ENCODE assay signal across 8 mouse cellular contexts in genomic region chr19:25671681-25672080, GRCm38 (mm10). TPM values are rescaled to one million over a fixed set of nuclear protein-coding genes. Genes with fewer than 3 reads are reported as not detected.
DNase-seq lines count a peak whose midpoint lies in the region; ATAC-seq and TF ChIP-seq lines count a peak whose summit lies in the region.

No protein-coding gene starts in this region.

- H3K4me3 ChIP-seq in kidney, embryonic 16.5 days (ENCODE audit: low read length): peak overlapping the region; percentile 48
- no peak overlapping the region for H3K4me3 ChIP-seq in kidney, adult 2 months (ENCODE audit: insufficient read depth, low read depth, low read length)
- H3K4me3 ChIP-seq in embryonic facial prominence, embryonic 15.5 days (replicated peaks): peak overlapping the region; percentile 47
- H3K4me3 ChIP-seq in hindbrain, postnatal 0 days (ENCODE audit: low read length): peak overlapping the region; percentile 32
- no peak overlapping the region for H3K4me3 ChIP-seq in midbrain, postnatal 0 days (ENCODE audit: low read depth, low read length)

- no peak for TF ChIP-seq CTCF in kidney, adult 2 months (conservative IDR thresholded peaks at IDR 0.05; ENCODE audit: insufficient read depth, insufficient read length, low read depth, low read length)
- TF ChIP-seq CTCF in hindbrain, postnatal 0 days (IDR thresholded peaks at IDR 0.05; ENCODE audit: low read depth): no peak
- TF ChIP-seq CTCF in midbrain, postnatal 0 days (IDR thresholded peaks at IDR 0.05): no peak

- no peak for DNase-seq in kidney, adult 2 months
- DNase-seq in hindbrain, postnatal 0 days (ENCODE audit: low spot score): peak; percentile 17
- no peak for DNase-seq in midbrain, postnatal 0 days (ENCODE audit: low spot score)
- DNase-seq in urinary bladder, postnatal 4 days (ENCODE audit: low spot score in 2 of 2): no peak
- no peak for DNase-seq in cerebellum, postnatal 14 days
- no peak for DNase-seq in natural killer cell, adult 2 months (ENCODE audit: low spot score in 2 of 2)

- H3K9ac ChIP-seq in kidney, embryonic 16.5 days (replicated peaks; ENCODE audit: low read length): no peak overlapping the region
- no peak overlapping the region for H3K9ac ChIP-seq in embryonic facial prominence, embryonic 15.5 days
- no peak overlapping the region for H3K9ac ChIP-seq in hindbrain, postnatal 0 days (replicated peaks; ENCODE audit: low read length)
- H3K9ac ChIP-seq in midbrain, postnatal 0 days (replicated peaks; ENCODE audit: low read length, poor library complexity, severe bottlenecking): no peak overlapping the region

- no peak for ATAC-seq in kidney, embryonic 16.5 days (ENCODE audit: low FRiP score, low TSS enrichment)
- no peak for ATAC-seq in embryonic facial prominence, embryonic 15.5 days (ENCODE audit: insufficient number of reproducible peaks, low FRiP score, low TSS enrichment, low read depth)
- ATAC-seq in hindbrain, postnatal 0 days: no peak
- ATAC-seq in midbrain, postnatal 0 days (ENCODE audit: low FRiP score): no peak

- peaks cover 18% of the 10 kb centered on the region for H3K4me1 ChIP-seq in kidney, embryonic 16.5 days (ENCODE audit: insufficient read depth, low read length)
- H3K4me1 ChIP-seq in kidney, adult 2 months (ENCODE audit: control insufficient read depth, insufficient read depth, low read length): no peaks in the 10 kb centered on the region
- H3K4me1 ChIP-seq in embryonic facial prominence, embryonic 15.5 days: peaks cover 18% of the 10 kb centered on the region
- H3K4me1 ChIP-seq in hindbrain, postnatal 0 days (ENCODE audit: insufficient read depth, low read length): peaks cover 4% of the 10 kb centered on the region
- peaks cover 6% of the 10 kb centered on the region for H3K4me1 ChIP-seq in midbrain, postnatal 0 days (ENCODE audit: insufficient read depth, low read length)

- H3K4me2 ChIP-seq in kidney, embryonic 16.5 days (replicated peaks; ENCODE audit: low read depth, low read length): peak overlapping the region; percentile 68
- H3K4me2 ChIP-seq in embryonic facial prominence, embryonic 15.5 days (replicated peaks): peak overlapping the region; percentile 78
- peak overlapping the region; percentile 58 for H3K4me2 ChIP-seq in hindbrain, postnatal 0 days (ENCODE audit: low read depth, low read length)
- peak overlapping the region; percentile 36 for H3K4me2 ChIP-seq in midbrain, postnatal 0 days (ENCODE audit: low read depth, low read length, poor library complexity, severe bottlenecking)

- H3K9me3 ChIP-seq in kidney, embryonic 16.5 days (ENCODE audit: low read length): no peaks in the 10 kb centered on the region
- no peaks in the 10 kb centered on the region for H3K9me3 ChIP-seq in embryonic facial prominence, embryonic 15.5 days (replicated peaks)
- H3K9me3 ChIP-seq in hindbrain, postnatal 0 days (ENCODE audit: low read length): no peaks in the 10 kb centered on the region
- no peaks in the 10 kb centered on the region for H3K9me3 ChIP-seq in midbrain, postnatal 0 days (ENCODE audit: low read length)

- no peak for TF ChIP-seq POLR2A in kidney, adult 2 months (IDR thresholded peaks at IDR 0.05; ENCODE audit: low read depth, low read length)

- under 1% methylated on average over 14 of the region's 14 CpGs for WGBS in kidney, embryonic 16.5 days
- WGBS in kidney, adult 2 months: 3% methylated on average over 14 of the region's 14 CpGs
- WGBS in embryonic facial prominence, embryonic 15.5 days: 1% methylated on average over 14 of the region's 14 CpGs
- 1% methylated on average over 14 of the region's 14 CpGs for WGBS in hindbrain, postnatal 0 days
- 2% methylated on average over 14 of the region's 14 CpGs for WGBS in midbrain, postnatal 0 days

- H3K27me3 ChIP-seq in kidney, embryonic 16.5 days (ENCODE audit: insufficient read depth, low read length): peaks cover 99% of the 10 kb centered on the region
- H3K27me3 ChIP-seq in kidney, adult 2 months (replicated peaks; ENCODE audit: control insufficient read depth, insufficient read depth, low read length): peaks cover 7% of the 10 kb centered on the region
- peaks cover 98% of the 10 kb centered on the region for H3K27me3 ChIP-seq in embryonic facial prominence, embryonic 15.5 days
- peaks cover 94% of the 10 kb centered on the region for H3K27me3 ChIP-seq in hindbrain, postnatal 0 days (ENCODE audit: insufficient read depth, low read length)
- peaks cover 88% of the 10 kb centered on the region for H3K27me3 ChIP-seq in midbrain, postnatal 0 days (ENCODE audit: insufficient read depth, low read length)

- no peaks in the 10 kb centered on the region for H3K36me3 ChIP-seq in kidney, embryonic 16.5 days (ENCODE audit: insufficient read depth, low read length)
- no peaks in the 10 kb centered on the region for H3K36me3 ChIP-seq in kidney, adult 2 months (ENCODE audit: control insufficient read depth, insufficient read depth, low read length)
- no peaks in the 10 kb centered on the region for H3K36me3 ChIP-seq in embryonic facial prominence, embryonic 15.5 days
- H3K36me3 ChIP-seq in hindbrain, postnatal 0 days (ENCODE audit: insufficient read depth, low read length): no peaks in the 10 kb centered on the region
- no peaks in the 10 kb centered on the region for H3K36me3 ChIP-seq in midbrain, postnatal 0 days (ENCODE audit: insufficient read depth, low read length)

- no peak overlapping the region for H3K27ac ChIP-seq in kidney, embryonic 16.5 days (ENCODE audit: low read length)
- H3K27ac ChIP-seq in kidney, adult 2 months (ENCODE audit: insufficient read depth, low read depth, low read length): no peak overlapping the region
- H3K27ac ChIP-seq in embryonic facial prominence, embryonic 15.5 days (replicated peaks): no peak overlapping the region
- no peak overlapping the region for H3K27ac ChIP-seq in hindbrain, postnatal 0 days
- no peak overlapping the region for H3K27ac ChIP-seq in midbrain, postnatal 0 days (ENCODE audit: low read depth, low read length)

RNA-seq across cellular contexts. Expression of gene Dmrt2, which starts 0.5 kb away (rescaled TPM):
- 2.4 and 3.5 TPM in 2 replicates for polyA plus RNA-seq in kidney, embryonic 16.5 days (2015; fragmentation: Nextera tagmentation; extraction: Ambion mirVana)
- polyA plus RNA-seq in kidney, adult 2 months (2012; rRNA removed): 4.7 and 4.8 TPM in 2 replicates
- polyA plus RNA-seq in embryonic facial prominence, embryonic 15.5 days (2015; fragmentation: Nextera tagmentation; extraction: Ambion mirVana): 8.9 and 9.6 TPM in 2 replicates
- total RNA-seq in hindbrain, postnatal 0 days (2014; rRNA removed): not detected in 2 replicates
- polyA plus RNA-seq in hindbrain, postnatal 0 days (2015; fragmentation: Nextera tagmentation; extraction: Ambion mirVana): not detected in 2 replicates
- total RNA-seq in midbrain, postnatal 0 days (2014; rRNA removed): 0.11 and 0.14 TPM in 2 replicates
- 0.07 TPM in 1 of 2 replicates, not detected in the other for polyA plus RNA-seq in midbrain, postnatal 0 days (2015; fragmentation: Nextera tagmentation; extraction: Ambion mirVana)

Comparison
In these comparisons a context has a peak if more than half of its experiments do, and no peak if none do; other contexts are left out.
1. H3K4me3 ChIP-seq: peak in kidney, embryonic 16.5 days (single experiment), embryonic facial prominence, embryonic 15.5 days (single experiment) and hindbrain, postnatal 0 days (single experiment); none in kidney, adult 2 months (single experiment) and midbrain, postnatal 0 days (single experiment).
2. Peak in every context shown above with its lines, with median percentiles within 50 percentile points of each other: H3K4me2 ChIP-seq.